Mouse (Mus musculus) C2C12 (cell line): ENCODE measurements at regions not wholly inside any gene's neighbourhood (a gene's known extent, or its start where the extent isn't known, plus 50 kb on each side); places are given as distances from the start of the nearest gene placed in this dataset.

Experiments used
- CTCF ChIP-seq: IDR thresholded peaks from one replicate; pipeline ENCODE4 v1.5.1; 2011; ENCODE audit not compliant: control insufficient read depth, insufficient read depth, insufficient read length
- MYOD1 ChIP-seq: IDR thresholded peaks from one replicate; pipeline ENCODE4 v1.6.1; 2011; ENCODE audit warnings: low read depth; ENCODE audit not compliant: control insufficient read depth, insufficient read length

- TF ChIP-seq MYOD1 (no peak), CTCF (no peak)
Measured at GRCm38 (mm10) chr12:16172176-16172575, 355.5 kb upstream of the Trib2 start.
